Mouse (Mus musculus) myocyte (in vitro differentiated cells): Measurements from ENCODE around the gene Gpc6. TPM values are rescaled to one million over a fixed set of nuclear protein-coding genes. Genes with fewer than 3 reads are reported as not detected.

Source experiments
- H3K27me3 ChIP-seq: one replicate; pipeline ENCODE4 v1.6.1; 2011; ENCODE audit not compliant: control insufficient read depth, insufficient read depth, insufficient read length
- H3K36me3 ChIP-seq: one replicate; pipeline ENCODE4 v1.6.1; 2011; ENCODE audit not compliant: control insufficient read depth, insufficient read depth
- H3K4me2 ChIP-seq: one replicate; pipeline ENCODE4 v1.6.1; 2011; ENCODE audit warnings: low read depth, control low read depth
- H3K4me3 ChIP-seq: one replicate; pipeline ENCODE4 v1.5.1; 2011; ENCODE audit warnings: mild to moderate bottlenecking, control low read depth, moderate library complexity
- H3K79me2 ChIP-seq: one replicate; pipeline ENCODE4 v1.6.1; 2011; ENCODE audit not compliant: control insufficient read depth, insufficient read depth
- H3ac ChIP-seq: one replicate; pipeline ENCODE4 v1.6.1; 2011; ENCODE audit not compliant: control insufficient read depth, insufficient read length
- CEBPB ChIP-seq: IDR thresholded peaks from 2 replicates; pipeline ENCODE4 v1.6.1; 2011; ENCODE audit warnings: mild to moderate bottlenecking, moderate library complexity; ENCODE audit not compliant: poor library complexity, insufficient read depth, severe bottlenecking
- E2F4 ChIP-seq: IDR thresholded peaks from one replicate; pipeline ENCODE4 v1.6.1; 2011; ENCODE audit warnings: mild to moderate bottlenecking, control low read depth, moderate library complexity; ENCODE audit not compliant: insufficient read depth
- MAX ChIP-seq: IDR thresholded peaks from one replicate; pipeline ENCODE4 v1.6.1; 2011; ENCODE audit warnings: low read depth, mild to moderate bottlenecking, control low read depth
- MYOD1 ChIP-seq, 3 experiments: IDR thresholded peaks; one replicate each; pipeline ENCODE4 v1.6.1; 2011; ENCODE audit warnings: control low read depth in 2 of 3, low read depth in 2 of 3, mild to moderate bottlenecking in 2 of 3, moderate library complexity in 1 of 3; ENCODE audit not compliant: insufficient read length in 2 of 3, control insufficient read depth in 1 of 3
- MYOG ChIP-seq, 3 experiments: IDR thresholded peaks; one replicate each; pipeline ENCODE4 v1.6.1; 2011; ENCODE audit warnings: control low read depth in 2 of 3, low read depth in 2 of 3, mild to moderate bottlenecking in 2 of 3; ENCODE audit not compliant: insufficient read length in 2 of 3, control insufficient read depth in 1 of 3, insufficient read depth in 1 of 3
- POLR2A ChIP-seq: IDR thresholded peaks from one replicate; pipeline ENCODE4 v1.6.1; 2011; ENCODE audit warnings: low read depth, mild to moderate bottlenecking, control low read depth, moderate library complexity; ENCODE audit not compliant: insufficient read length
- POLR2AphosphoS2 ChIP-seq: IDR thresholded peaks from one replicate; pipeline ENCODE4 v1.6.1; 2011; ENCODE audit warnings: low read depth, control low read depth; ENCODE audit not compliant: insufficient read length
- REST ChIP-seq: IDR thresholded peaks from one replicate; pipeline ENCODE4 v1.6.1; 2011; ENCODE audit warnings: mild to moderate bottlenecking, control low read depth, moderate library complexity; ENCODE audit not compliant: insufficient read depth, insufficient read length
- SRF ChIP-seq: IDR thresholded peaks from one replicate; pipeline ENCODE4 v1.6.1; 2011; ENCODE audit warnings: low read depth; ENCODE audit not compliant: control insufficient read depth, insufficient read length
- TCF12 ChIP-seq: IDR thresholded peaks from one replicate; pipeline ENCODE4 v1.6.1; 2011; ENCODE audit warnings: mild to moderate bottlenecking, control low read depth; ENCODE audit not compliant: poor library complexity, insufficient read depth, severe bottlenecking
- TCF3 ChIP-seq: IDR thresholded peaks from one replicate; pipeline ENCODE4 v1.6.1; 2011; ENCODE audit warnings: low read depth, control low read depth; ENCODE audit not compliant: insufficient read length
- USF1 ChIP-seq: IDR thresholded peaks from one replicate; pipeline ENCODE4 v1.6.1; 2011; ENCODE audit warnings: low read depth, mild to moderate bottlenecking, control low read depth, moderate library complexity
- polyA plus RNA-seq: library from polyadenylated mRNA; unstranded; fragments of >200 nt; fragmentation: generic; extraction: Trizol; gene quantifications from one replicate; pipeline ENCODE4 v1.2.1, GENCODE M21; 2012; ENCODE audit warnings: missing spikeins

Gpc6 gene
- polyA plus RNA-seq, 1 experiment: 5.0 TPM

GRCm38 (mm10) chr14:117650141-117650540 lies 725.0 kb downstream of the Gpc6 start:
- TF ChIP-seq POLR2AphosphoS2 (no peak), MAX (no peak), USF1 (no peak), E2F4 (no peak), SRF (no peak), CEBPB (no peak), REST (no peak), MYOG (IDR thresholded peaks at IDR 0.05; ENCODE audit: control insufficient read depth in 1 of 3, insufficient read depth in 1 of 3, insufficient read length in 2 of 3, low read depth in 2 of 3) (no peak)
- H3K27me3 ChIP-seq: no peaks in the 10 kb centered on the region
- H3K4me2 ChIP-seq: no peak overlapping the region
- no peaks in the 10 kb centered on the region for H3K79me2 ChIP-seq
- no peak overlapping the region for H3ac ChIP-seq
- no peaks in the 10 kb centered on the region for H3K36me3 ChIP-seq
- no peak overlapping the region for H3K4me3 ChIP-seq

- Histone ChIP-seq H3K4me2 (no peak overlapping the region), H3K4me3 (no peak overlapping the region), H3ac (no peak overlapping the region), H3K36me3 (no peaks in the 10 kb centered on the region), H3K79me2 (no peaks in the 10 kb centered on the region), H3K27me3 (no peaks in the 10 kb centered on the region)
- TF ChIP-seq E2F4 (no peak), POLR2AphosphoS2 (no peak), TCF3 (no peak), SRF (no peak), MYOD1 (IDR thresholded peaks at IDR 0.05; ENCODE audit: control insufficient read depth in 1 of 3, insufficient read length in 2 of 3, low read depth in 2 of 3) (no peak), MAX (no peak), TCF12 (no peak), MYOG (IDR thresholded peaks at IDR 0.05; ENCODE audit: control insufficient read depth in 1 of 3, insufficient read depth in 1 of 3, insufficient read length in 2 of 3, low read depth in 2 of 3) (no peak), CEBPB (no peak), USF1 (no peak), REST (no peak), POLR2A (no peak)
Measured at GRCm38 (mm10) chr14:117651271-117651670, 726.2 kb downstream of the Gpc6 start.

GRCm38 (mm10) chr14:117651938-117652337 lies 726.8 kb downstream of the Gpc6 start:
- H3K4me3 ChIP-seq: no peak overlapping the region
- no peaks in the 10 kb centered on the region for H3K27me3 ChIP-seq
- no peaks in the 10 kb centered on the region for H3K36me3 ChIP-seq
- H3K79me2 ChIP-seq: no peaks in the 10 kb centered on the region
- no peak for TF ChIP-seq POLR2A
- TF ChIP-seq REST: no peak
- TF ChIP-seq MAX: no peak
- TF ChIP-seq POLR2AphosphoS2: no peak
- TF ChIP-seq TCF3: no peak
- no peak overlapping the region for H3K4me2 ChIP-seq
- H3ac ChIP-seq: no peak overlapping the region

- H3K27me3 ChIP-seq: no peaks in the 10 kb centered on the region
- H3K4me2 ChIP-seq: no peak overlapping the region
- TF ChIP-seq TCF3 (no peak), CEBPB (no peak), TCF12 (no peak), E2F4 (no peak), POLR2A (no peak), USF1 (no peak), MYOG (IDR thresholded peaks at IDR 0.05; ENCODE audit: control insufficient read depth in 1 of 3, insufficient read depth in 1 of 3, insufficient read length in 2 of 3, low read depth in 2 of 3) (no peak), MAX (no peak)
- H3ac ChIP-seq: no peak overlapping the region
- no peak overlapping the region for H3K4me3 ChIP-seq
- no peaks in the 10 kb centered on the region for H3K79me2 ChIP-seq
- H3K36me3 ChIP-seq: no peaks in the 10 kb centered on the region
Measured at GRCm38 (mm10) chr14:117655382-117655781, 730.3 kb downstream of the Gpc6 start.

- H3K4me3 ChIP-seq: no peak overlapping the region
- TF ChIP-seq TCF3: no peak
- no peak overlapping the region for H3ac ChIP-seq
- no peaks in the 10 kb centered on the region for H3K79me2 ChIP-seq
- no peaks in the 10 kb centered on the region for H3K36me3 ChIP-seq
- no peak overlapping the region for H3K4me2 ChIP-seq
- no peaks in the 10 kb centered on the region for H3K27me3 ChIP-seq
Measured at GRCm38 (mm10) chr14:117659198-117659761, 734.2 kb downstream of the Gpc6 start.

- no peak overlapping the region for H3K4me3 ChIP-seq
- no peak overlapping the region for H3K4me2 ChIP-seq
- no peaks in the 10 kb centered on the region for H3K36me3 ChIP-seq
- H3K79me2 ChIP-seq: no peaks in the 10 kb centered on the region
- no peak for TF ChIP-seq SRF
- no peak for TF ChIP-seq TCF3
- no peak for TF ChIP-seq POLR2A
- TF ChIP-seq MYOG (IDR thresholded peaks at IDR 0.05; ENCODE audit: control insufficient read depth in 1 of 3, insufficient read depth in 1 of 3, insufficient read length in 2 of 3, low read depth in 2 of 3): no peak
- no peak for TF ChIP-seq MAX
- no peak for TF ChIP-seq CEBPB
- TF ChIP-seq MYOD1 (IDR thresholded peaks at IDR 0.05; ENCODE audit: control insufficient read depth in 1 of 3, insufficient read length in 2 of 3, low read depth in 2 of 3): no peak
- TF ChIP-seq TCF12: no peak
- TF ChIP-seq REST: no peak
- TF ChIP-seq USF1: no peak
- TF ChIP-seq POLR2AphosphoS2: no peak
- TF ChIP-seq E2F4: no peak
- no peak overlapping the region for H3ac ChIP-seq
- H3K27me3 ChIP-seq: no peaks in the 10 kb centered on the region
Measured at GRCm38 (mm10) chr14:117662261-117662660, 737.1 kb downstream of the Gpc6 start.
